Mouse (Mus musculus): ENCODE results near the gene Ankrd23.

Gene Ankrd23

GRCm38 (mm10) chr1:36563632-36564031, 26.9 kb upstream of the Ankrd23 start:
- 86% methylated on average over 4 of the region's 4 CpGs for WGBS

GRCm38 (mm10) chr1:36563197-36563596, 26.5 kb upstream of the Ankrd23 start:
- 88% methylated on average over 2 of the region's 2 CpGs for WGBS

- 86% methylated on average over 4 of the region's 4 CpGs for whole genome bisulfite sequencing
These were observed 25.7 kb upstream of the Ankrd23 start for GRCm38 (mm10) chr1:36562388-36562787.

GRCm38 (mm10) chr1:36560903-36561302, 24.2 kb upstream of the Ankrd23 start:
- 80% methylated on average over 6 of the region's 6 CpGs for WGBS

- 77% methylated on average over 5 of the region's 5 CpGs for WGBS
These were observed 23.2 kb upstream of the Ankrd23 start for GRCm38 (mm10) chr1:36559888-36560287.

- 76% methylated on average over 4 of the region's 4 CpGs for WGBS
These were observed 22.6 kb upstream of the Ankrd23 start for GRCm38 (mm10) chr1:36559256-36559655.

GRCm38 (mm10) chr1:36558031-36558993, 21.6 kb upstream of the Ankrd23 start, which contains the start of gene Sema4c:
Sema4c (minus strand) TSS chr1:36558349.
- 3% methylated on average over 68 of the region's 69 CpGs for WGBS

- WGBS: under 1% methylated on average over 48 of the region's 48 CpGs
These were observed 20.9 kb upstream of the Ankrd23 start for GRCm38 (mm10) chr1:36557457-36558011.

- WGBS: under 1% methylated on average over 52 of the region's 52 CpGs
These were observed 20.1 kb upstream of the Ankrd23 start for GRCm38 (mm10) chr1:36556553-36557456.

GRCm38 (mm10) chr1:36555798-36556395, 19.2 kb upstream of the Ankrd23 start:
- WGBS: 14% methylated on average over 8 of the region's 8 CpGs

GRCm38 (mm10) chr1:36554633-36555399, 18.1 kb upstream of the Ankrd23 start:
- 73% methylated on average over 21 of the region's 21 CpGs for WGBS

- WGBS: 70% methylated on average over 16 of the region's 16 CpGs
These were observed 15.8 kb upstream of the Ankrd23 start for GRCm38 (mm10) chr1:36552506-36552905.

- WGBS: 82% methylated on average over 17 of the region's 17 CpGs
These were observed 15.2 kb upstream of the Ankrd23 start for GRCm38 (mm10) chr1:36551904-36552303.

GRCm38 (mm10) chr1:36550075-36550863, 13.6 kb upstream of the Ankrd23 start:
- whole genome bisulfite sequencing: 79% methylated on average over 20 of the region's 20 CpGs

- 83% methylated on average over 18 of the region's 18 CpGs for WGBS
These were observed 12.8 kb upstream of the Ankrd23 start for GRCm38 (mm10) chr1:36549491-36549890.

- 55% methylated on average over 8 of the region's 8 CpGs for WGBS
These were observed 12.1 kb upstream of the Ankrd23 start for GRCm38 (mm10) chr1:36548771-36549170.

GRCm38 (mm10) chr1:36547981-36548598, 11.4 kb upstream of the Ankrd23 start:
- 27% methylated on average over 9 of the region's 9 CpGs for WGBS

- under 1% methylated on average over 43 of the region's 43 CpGs for WGBS
These were observed 10.3 kb upstream of the Ankrd23 start, which contains the start of gene Ankrd39 for GRCm38 (mm10) chr1:36546888-36547471. Ankrd39 (minus strand) TSS chr1:36547445.

Measured in cerebral cortex, adult 2 months (tissue).